Mouse (Mus musculus) olfactory bulb, adult 2 months (tissue): ENCODE measurements at regions not wholly inside any gene's neighbourhood (a gene's known extent, or its start where the extent isn't known, plus 50 kb on each side); places are given as distances from the start of the nearest gene placed in this dataset.

Source experiments
- H3K27ac ChIP-seq: fragments of 200-500 bp; 2 replicates; pipeline ENCODE4 v1.5.1; 2012; ENCODE audit warnings: low read depth, low read length; ENCODE audit not compliant: insufficient read depth
- H3K4me1 ChIP-seq: fragments of 200-500 bp; 2 replicates; pipeline ENCODE4 v1.6.1; 2012; ENCODE audit warnings: low read length; ENCODE audit not compliant: control insufficient read depth, insufficient read depth
- H3K4me3 ChIP-seq: fragments of 200-500 bp; 2 replicates; pipeline ENCODE4 v1.5.1; 2012; ENCODE audit warnings: mild to moderate bottlenecking, low read depth, low read length, moderate library complexity; ENCODE audit not compliant: insufficient read depth
- CTCF ChIP-seq: fragments of 200-500 bp; IDR thresholded peaks from 2 replicates; pipeline ENCODE4 v1.5.1; 2012; ENCODE audit warnings: low read depth, mild to moderate bottlenecking, low read length, moderate library complexity; ENCODE audit not compliant: insufficient read depth
- POLR2A ChIP-seq: fragments of 200-500 bp; IDR thresholded peaks from 2 replicates; pipeline ENCODE4 v1.6.1; 2012; ENCODE audit warnings: mild to moderate bottlenecking, low read depth, low read length, moderate library complexity; ENCODE audit not compliant: insufficient read depth
- WGBS: fragments of 180-500 bp; shearing (Covaris S2); methylation state at CpG from one replicate; pipeline ENCODE4 v1.1.7; 2018; 5-methylcytosine and 5-hydroxymethylcytosine counted together

- Histone ChIP-seq H3K4me1 (no peaks in the 10 kb centered on the region), H3K27ac (no peak overlapping the region), H3K4me3 (no peak overlapping the region)
- WGBS, result 79% methylated on average over 3 of the region's 3 CpGs
- TF ChIP-seq CTCF, result no peak
- no peak for TF ChIP-seq POLR2A
Measured at GRCm38 (mm10) chr9:116511450-116511849, 336.3 kb upstream of the Tgfbr2 start.

- TF ChIP-seq CTCF (no peak), POLR2A (no peak)
- H3K4me1 ChIP-seq, result no peaks in the 10 kb centered on the region
- H3K4me3 ChIP-seq, result no peak overlapping the region
- no peak overlapping the region for H3K27ac ChIP-seq
- 80% methylated on average over 5 of the region's 5 CpGs for WGBS
Measured at GRCm38 (mm10) chr9:116507756-116508155, 332.6 kb upstream of the Tgfbr2 start.

DNA sequence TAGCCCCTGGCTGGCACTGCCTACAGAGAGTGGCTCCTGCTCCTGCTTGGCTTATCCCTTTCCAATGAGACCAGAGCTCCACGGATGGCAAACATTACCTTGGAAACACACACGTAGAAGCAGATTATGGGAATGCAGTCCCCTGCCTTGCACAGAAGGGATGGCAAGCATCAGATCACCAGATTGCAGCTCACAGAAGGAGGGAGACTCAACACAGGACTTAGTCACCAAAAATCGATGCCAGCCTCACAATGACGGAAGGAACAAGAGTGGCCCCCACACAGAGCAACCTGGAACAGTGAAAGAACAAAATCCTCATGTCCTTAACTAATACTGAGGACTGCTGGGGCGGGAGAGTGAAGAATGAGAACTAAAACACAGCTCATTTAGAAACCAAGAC is 327.7 kb upstream of the Tgfbr2 start:
- no peak overlapping the region for H3K4me3 ChIP-seq
- 49% methylated on average over 5 of the region's 5 CpGs for WGBS
- no peaks in the 10 kb centered on the region for H3K4me1 ChIP-seq
- H3K27ac ChIP-seq, result no peak overlapping the region
- TF ChIP-seq CTCF (no peak), POLR2A (no peak)

GRCm38 (mm10) chr9:116500951-116501350 is 325.8 kb upstream of the Tgfbr2 start:
- Histone ChIP-seq H3K27ac (no peak overlapping the region), H3K4me3 (no peak overlapping the region), H3K4me1 (no peaks in the 10 kb centered on the region)
- TF ChIP-seq POLR2A, result no peak
- TF ChIP-seq CTCF, result no peak
- WGBS, result 86% methylated on average over 3 of the region's 3 CpGs

DNA sequence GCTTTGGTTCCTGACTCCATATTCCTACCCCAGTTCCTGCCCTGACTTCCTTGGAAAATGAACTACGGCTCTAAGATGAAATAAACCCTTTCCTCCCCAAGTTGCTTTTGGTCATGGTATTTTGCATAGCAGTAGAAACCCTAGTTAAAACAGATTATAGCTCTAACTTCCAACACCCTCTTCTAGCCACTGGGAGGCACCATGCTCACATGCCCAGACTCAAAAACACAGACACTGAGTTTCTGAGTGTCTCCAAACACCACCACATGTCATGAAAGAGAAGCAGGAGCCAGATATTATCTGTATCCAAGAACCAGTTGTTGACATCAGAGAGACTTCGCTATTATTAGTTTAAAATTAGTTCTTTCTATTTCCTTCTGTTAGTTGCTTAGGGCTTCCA is 316.1 kb upstream of the Tgfbr2 start:
- no peak overlapping the region for H3K4me3 ChIP-seq
- peaks cover 3% of the 10 kb centered on the region for H3K4me1 ChIP-seq
- TF ChIP-seq POLR2A (no peak), CTCF (no peak)
- 93% methylated on average over 2 of the region's 2 CpGs for whole genome bisulfite sequencing
- no peak overlapping the region for H3K27ac ChIP-seq

- Histone ChIP-seq H3K4me3 (no peak overlapping the region), H3K4me1 (peaks cover 3% of the 10 kb centered on the region), H3K27ac (no peak overlapping the region)
- TF ChIP-seq CTCF (no peak), POLR2A (no peak)
- WGBS, result 81% methylated on average over 4 of the region's 4 CpGs
Measured at GRCm38 (mm10) chr9:116489787-116490186, 314.6 kb upstream of the Tgfbr2 start.

DNA sequence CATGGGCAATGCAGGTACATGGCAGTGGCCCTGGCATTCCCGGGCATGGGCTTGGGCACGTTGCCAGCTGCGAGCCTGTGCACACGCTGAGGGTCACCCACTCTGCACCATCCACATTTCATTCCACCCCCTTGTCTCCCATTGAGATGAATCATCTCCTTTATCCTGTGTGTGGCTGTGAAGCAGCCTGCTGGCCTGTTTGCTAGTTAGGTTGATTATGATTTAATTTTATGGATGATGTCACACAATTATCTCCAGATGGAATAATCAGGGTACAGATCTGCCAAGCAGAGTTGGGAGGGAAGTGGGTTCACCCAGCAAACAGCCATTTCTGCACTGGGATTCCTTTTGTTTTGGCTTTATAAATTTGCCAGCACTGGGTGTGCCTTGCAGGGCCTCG is 314.1 kb upstream of the Tgfbr2 start:
- H3K4me3 ChIP-seq, result no peak overlapping the region
- H3K27ac ChIP-seq, result no peak overlapping the region
- TF ChIP-seq CTCF, result no peak
- no peak for TF ChIP-seq POLR2A
- peaks cover 3% of the 10 kb centered on the region for H3K4me1 ChIP-seq
- 48% methylated on average over 5 of the region's 5 CpGs for WGBS

DNA sequence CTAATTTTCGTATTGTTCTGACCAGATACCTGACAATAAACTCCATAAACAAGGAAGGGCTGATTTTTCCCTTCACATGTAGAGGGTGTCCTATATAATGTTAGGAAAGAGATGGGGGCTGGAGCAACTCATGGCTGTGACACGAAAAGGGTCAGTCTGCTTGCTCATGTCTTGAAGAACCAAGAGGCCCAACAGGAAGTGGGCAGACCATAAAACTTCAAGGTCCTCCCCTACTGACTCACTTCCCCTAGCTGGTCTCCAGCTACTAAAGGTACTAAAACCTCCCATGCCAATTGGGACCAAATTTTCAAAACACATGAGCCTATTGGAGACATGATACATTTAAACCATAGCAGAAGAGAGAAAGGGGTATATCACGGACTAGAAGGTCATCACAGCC is 302.1 kb upstream of the Tgfbr2 start:
- Histone ChIP-seq H3K27ac (no peak overlapping the region), H3K4me3 (no peak overlapping the region), H3K4me1 (no peaks in the 10 kb centered on the region)
- TF ChIP-seq POLR2A, result no peak
- no peak for TF ChIP-seq CTCF
- 86% methylated on average over 3 of the region's 3 CpGs for WGBS

DNA sequence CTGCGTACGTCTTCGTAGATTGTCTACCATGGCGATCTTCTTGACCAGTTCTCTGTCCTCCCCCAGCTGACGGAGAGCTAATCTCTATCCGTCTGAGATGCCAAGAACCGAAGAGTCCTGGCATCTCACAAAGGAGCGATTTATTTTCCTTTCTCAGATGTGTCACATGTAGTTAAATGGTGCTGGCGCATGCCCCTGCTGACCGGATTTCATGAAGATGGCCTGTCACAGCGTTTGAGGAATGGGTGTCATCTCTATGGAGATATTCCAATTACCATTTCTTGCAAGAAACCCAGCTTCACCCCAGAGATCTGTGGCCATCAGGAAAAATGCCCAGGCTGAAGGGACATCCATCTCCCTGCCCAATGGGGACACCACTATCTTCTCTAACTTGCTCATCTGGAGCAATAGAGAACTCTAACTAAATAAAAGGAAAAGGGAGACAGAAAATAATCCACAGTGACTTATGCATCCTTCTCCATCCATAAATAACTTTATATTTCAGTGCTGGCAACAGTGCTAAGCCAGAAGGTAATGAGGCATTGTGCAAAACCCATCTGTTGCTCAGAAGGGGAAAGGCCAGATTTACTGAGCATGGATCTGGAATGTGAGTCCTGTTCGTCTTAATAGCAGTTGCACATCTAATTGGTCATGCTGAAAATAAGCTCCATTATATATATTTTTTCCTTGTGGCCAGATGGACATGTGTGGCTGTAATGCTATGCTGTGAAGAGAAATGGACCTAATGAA is 300.2 kb upstream of the Tgfbr2 start:
- H3K4me3 ChIP-seq, result no peak overlapping the region
- TF ChIP-seq CTCF (no peak), POLR2A (no peak)
- H3K4me1 ChIP-seq, result no peaks in the 10 kb centered on the region
- H3K27ac ChIP-seq, result no peak overlapping the region
- 88% methylated on average over 12 of the region's 12 CpGs for WGBS
